Mouse (Mus musculus) hindbrain, embryonic 14.5 days (tissue): ENCODE measurements around the gene Fam228b. TPM values are rescaled to one million over a fixed set of nuclear protein-coding genes. Genes with fewer than 3 reads are reported as not detected.
"Not testable (repeated sequence)": the region's sequence is repeated elsewhere in the genome, so short reads cannot be mapped to it uniquely, and the experiment has no call there.

Experiments used
- ATAC-seq: fragments of 200-750 bp; cut with Nextera tagmentation; 2 replicates; pipeline ENCODE4 v1.8.0; 2017; ENCODE audit warnings: moderate number of reproducible peaks, mild to moderate bottlenecking, moderate TSS enrichment, moderate library complexity; ENCODE audit not compliant: low FRiP score
- DNase-seq: peaks from one replicate; pipeline ENCODE4 v3.0.0-alpha.2; 2015; ENCODE audit warnings: low spot score
- H3K27ac ChIP-seq: fragments of 300-500 bp; sonication (generic); 2 replicates; pipeline ENCODE4 v1.5.1; 2014; ENCODE audit warnings: mild to moderate bottlenecking, moderate library complexity
- H3K27me3 ChIP-seq: fragments of 300-500 bp; sonication (generic); 2 replicates; pipeline ENCODE4 v1.6.1; 2014; ENCODE audit warnings: mild to moderate bottlenecking, low read length, mixed read lengths; ENCODE audit not compliant: control insufficient read depth, insufficient read depth
- H3K36me3 ChIP-seq: fragments of 300-500 bp; sonication (generic); replicated peaks from 2 replicates; pipeline ENCODE4 v1.6.1; 2014; ENCODE audit not compliant: control insufficient read depth, insufficient read depth
- H3K4me1 ChIP-seq: fragments of 300-500 bp; sonication (generic); replicated peaks from 2 replicates; pipeline ENCODE4 v1.6.1; 2014; ENCODE audit warnings: antibody characterized with exemption, low read length, mixed read lengths; ENCODE audit not compliant: control insufficient read depth, insufficient read depth
- H3K4me2 ChIP-seq: fragments of 300-500 bp; sonication (generic); replicated peaks from 2 replicates; pipeline ENCODE4 v1.6.1; 2014; ENCODE audit warnings: mild to moderate bottlenecking, moderate library complexity
- H3K4me3 ChIP-seq: fragments of 300-500 bp; sonication (generic); replicated peaks from 2 replicates; pipeline ENCODE4 v1.5.1; 2014; ENCODE audit warnings: mild to moderate bottlenecking, low read length
- H3K9ac ChIP-seq: fragments of 300-500 bp; sonication (generic); 2 replicates; pipeline ENCODE4 v1.6.1; 2014
- H3K9me3 ChIP-seq: fragments of 300-500 bp; sonication (generic); 2 replicates; pipeline ENCODE4 v1.6.1; 2016; ENCODE audit warnings: low read length; ENCODE audit not compliant: control insufficient read depth
- WGBS: fragments of 180-500 bp; shearing (Covaris S2); extraction: QIAGEN DNeasy Blood & Tissue Kit; methylation state at CpG from one replicate; pipeline ENCODE4 v1.1.7; 2014; 5-methylcytosine and 5-hydroxymethylcytosine counted together
- polyA plus RNA-seq: library from polyadenylated mRNA; unstranded; fragments of >200 nt; fragmentation: Nextera tagmentation; extraction: Ambion mirVana; gene quantifications from 2 replicates; pipeline ENCODE4 v1.2.1, GENCODE M21; 2014

Fam228b gene
- polyA plus RNA-seq, 1 experiment from 2014 or later, result 8.5 TPM

DNA sequence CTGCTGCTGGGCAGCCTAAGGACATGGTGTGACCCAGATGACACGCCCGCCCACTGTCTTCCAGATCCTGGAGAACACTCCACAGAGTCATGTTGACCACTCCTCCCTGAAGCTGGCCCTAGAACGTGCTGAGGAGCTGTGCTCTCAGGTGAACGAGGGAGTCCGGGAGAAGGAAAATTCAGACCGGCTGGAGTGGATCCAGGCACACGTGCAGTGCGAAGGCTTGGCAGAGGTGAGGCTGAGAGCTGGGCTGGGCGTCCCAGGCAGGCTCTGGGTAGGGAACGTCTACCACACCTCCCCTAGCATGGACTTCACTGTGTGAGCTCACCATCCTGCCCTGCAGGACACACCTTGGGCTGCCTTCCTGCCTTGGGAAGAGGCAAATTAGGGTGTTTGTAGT is 62.2 kb downstream of the Fam228b start:
- WGBS, result 93% methylated on average over 10 of the region's 10 CpGs
- DNase-seq (no peak), ATAC-seq (no peak)
- Histone ChIP-seq H3K4me1 (no peaks in the 10 kb centered on the region), H3K27me3 (no peaks in the 10 kb centered on the region), H3K4me2 (no peak overlapping the region), H3K4me3 (no peak overlapping the region), H3K36me3 (peaks cover 42% of the 10 kb centered on the region), H3K27ac (no peak overlapping the region), H3K9me3 (no peaks in the 10 kb centered on the region), H3K9ac (no peak overlapping the region)

DNA sequence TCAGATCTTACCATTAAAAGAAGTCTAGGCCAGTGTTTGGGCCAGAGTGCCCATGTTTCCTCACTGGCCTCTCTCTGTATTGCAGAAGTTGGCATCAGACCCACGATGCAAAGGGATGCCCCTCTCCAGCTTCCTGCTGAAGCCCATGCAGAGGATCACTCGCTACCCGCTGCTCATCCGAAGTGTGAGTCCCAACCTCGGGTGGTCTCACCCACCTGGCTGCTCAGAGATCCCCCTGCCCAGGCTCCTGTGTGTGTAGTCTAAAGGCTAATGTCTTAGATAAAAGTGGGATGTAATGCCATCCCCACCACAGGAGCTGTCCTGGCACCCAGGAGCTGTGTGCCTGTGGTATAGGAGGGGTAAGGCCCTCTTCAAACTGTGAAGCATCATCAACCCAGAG is 62.9 kb downstream of the Fam228b start:
- H3K4me2 ChIP-seq, result no peak overlapping the region
- H3K9me3 ChIP-seq, result no peaks in the 10 kb centered on the region
- no peak overlapping the region for H3K27ac ChIP-seq
- DNase-seq, result no peak
- no peaks in the 10 kb centered on the region for H3K27me3 ChIP-seq
- no peak overlapping the region for H3K4me3 ChIP-seq
- no peak for ATAC-seq
- H3K9ac ChIP-seq, result no peak overlapping the region
- H3K4me1 ChIP-seq, result no peaks in the 10 kb centered on the region
- H3K36me3 ChIP-seq, result peaks cover 41% of the 10 kb centered on the region
- 94% methylated on average over 5 of the region's 5 CpGs for WGBS

DNA sequence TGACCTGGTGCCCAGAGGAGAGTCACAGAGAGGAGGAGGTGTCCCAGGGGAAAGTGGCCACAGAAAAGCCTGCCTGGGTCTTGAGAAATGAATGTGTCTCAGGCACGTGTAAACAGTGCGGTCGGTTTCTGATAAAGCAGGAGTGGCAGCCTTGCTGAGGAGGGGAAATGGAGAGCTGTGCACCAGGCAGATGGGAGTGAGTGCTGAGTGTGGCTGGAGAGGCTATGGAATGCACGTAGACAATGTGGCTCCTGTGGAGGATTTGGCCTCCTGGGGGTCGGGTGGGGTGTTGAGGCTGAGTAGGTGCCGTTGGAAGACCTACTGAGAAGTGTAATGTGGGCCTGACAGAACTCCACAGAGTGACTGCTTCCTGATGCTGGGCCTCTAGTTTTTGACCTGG is 63.4 kb downstream of the Fam228b start:
- not testable (repeated sequence) for H3K9ac ChIP-seq, H3K4me1 ChIP-seq, DNase-seq, ATAC-seq, H3K27me3 ChIP-seq, H3K4me2 ChIP-seq, H3K9me3 ChIP-seq, H3K27ac ChIP-seq, H3K4me3 ChIP-seq
- peaks cover 47% of the 10 kb centered on the region for H3K36me3 ChIP-seq
- WGBS, result 81% methylated on average over 6 of the region's 6 CpGs

DNA sequence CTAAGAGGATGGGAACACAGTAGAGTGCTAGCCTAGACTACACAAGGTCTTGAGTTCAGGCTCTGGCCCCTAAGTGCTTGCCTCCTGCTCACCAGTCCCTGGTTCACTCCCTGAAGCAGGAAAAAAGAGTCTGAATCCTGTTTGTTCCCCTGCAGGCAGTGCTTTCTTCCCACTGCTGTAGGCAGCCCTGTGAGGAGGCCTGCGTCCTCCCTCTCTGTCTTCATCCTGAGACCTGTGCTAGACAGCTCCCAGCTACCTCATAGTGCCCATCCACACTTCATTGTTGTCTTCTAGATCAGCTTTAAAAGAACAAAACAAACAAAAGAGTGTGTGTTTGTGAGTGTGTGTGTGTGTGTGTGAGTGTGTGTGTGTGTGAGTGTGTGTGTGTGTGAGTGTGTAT is 74.5 kb downstream of the Fam228b start:
- no peak overlapping the region for H3K4me3 ChIP-seq
- H3K27me3 ChIP-seq, result no peaks in the 10 kb centered on the region
- no peaks in the 10 kb centered on the region for H3K4me1 ChIP-seq
- no peak overlapping the region for H3K9ac ChIP-seq
- peaks cover 11% of the 10 kb centered on the region; the same call in 1 of the 2 replicates for H3K36me3 ChIP-seq
- ATAC-seq (no peak), DNase-seq (no peak)
- no peaks in the 10 kb centered on the region for H3K9me3 ChIP-seq
- 95% methylated on average over 1 of the region's 1 CpGs for WGBS
- H3K27ac ChIP-seq, result no peak overlapping the region
- H3K4me2 ChIP-seq, result no peak overlapping the region

DNA sequence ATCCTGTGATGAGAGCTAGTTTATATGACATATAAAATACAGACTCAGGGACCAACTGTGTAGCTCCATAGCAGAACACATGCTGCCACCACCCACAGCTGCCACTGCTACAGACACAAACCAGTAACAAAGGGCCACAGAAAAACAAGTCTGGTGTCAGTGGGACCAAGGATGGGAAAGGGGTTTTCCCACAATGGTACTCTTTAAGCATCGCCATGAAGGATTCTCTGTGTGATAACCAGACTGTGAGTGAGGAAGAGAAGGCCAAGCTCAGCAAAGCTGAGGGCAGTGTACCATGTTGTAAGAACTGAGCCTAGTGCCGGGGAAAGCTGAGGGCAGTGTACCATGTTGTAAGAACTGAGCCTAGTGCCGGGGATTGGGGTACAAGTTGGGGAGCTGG is 77.9 kb downstream of the Fam228b start:
- Histone ChIP-seq H3K4me3 (no peak overlapping the region), H3K9me3 (no peaks in the 10 kb centered on the region), H3K36me3 (no peaks in the 10 kb centered on the region), H3K9ac (no peak overlapping the region), H3K27ac (no peak overlapping the region), H3K4me1 (no peaks in the 10 kb centered on the region), H3K4me2 (no peak overlapping the region), H3K27me3 (no peaks in the 10 kb centered on the region)
- WGBS, result 85% methylated on average over 3 of the region's 3 CpGs
- DNase-seq (no peak), ATAC-seq (no peak)

Other genes with a start within 250 kb of the Fam228b start
- gene Itsn2, start 176.6 kb downstream of the Fam228b start, polyA plus RNA-seq, result 26.3 and 27.5 TPM in 2 replicates
- not detected in 2 replicates for gene Gm3625, start 176.3 kb downstream of the Fam228b start, polyA plus RNA-seq
- 0.68 and 1.1 TPM in 2 replicates for gene Fam228a, start 30.8 kb downstream of the Fam228b start, polyA plus RNA-seq
- gene Pfn4, start 245 bp downstream of the Fam228b start, polyA plus RNA-seq, result 15.3 and 16.3 TPM in 2 replicates
- gene Sf3b6, start 48.3 kb upstream of the Fam228b start, polyA plus RNA-seq, result 269 and 286 TPM in 2 replicates
- gene Fkbp1b, start 72.3 kb upstream of the Fam228b start, polyA plus RNA-seq, result 50.6 and 58.5 TPM in 2 replicates
- 10.4 and 11.1 TPM in 2 replicates for gene Wdcp, start 74.0 kb upstream of the Fam228b start, polyA plus RNA-seq
- gene Mfsd2b, start 105.1 kb upstream of the Fam228b start, polyA plus RNA-seq, result 2.0 and 2.3 TPM in 2 replicates
- 42.9 and 44.6 TPM in 2 replicates for gene Ubxn2a, start 138.4 kb upstream of the Fam228b start, polyA plus RNA-seq
- gene Atad2b, start 148.1 kb upstream of the Fam228b start, polyA plus RNA-seq, result 15.9 and 18.5 TPM in 2 replicates